Mouse (Mus musculus) embryonic facial prominence, embryonic 11.5 days (tissue): ENCODE measurements around the gene Prss21. TPM values are rescaled to one million over a fixed set of nuclear protein-coding genes. Genes with fewer than 3 reads are reported as not detected.

Experiments
- ATAC-seq: fragments of 200-750 bp; cut with Nextera tagmentation; replicated peaks from 2 replicates; pipeline ENCODE4 v1.8.0; 2017; ENCODE audit warnings: low read depth; ENCODE audit not compliant: insufficient number of reproducible peaks, low FRiP score, low TSS enrichment
- DNase-seq: peaks from one replicate; pipeline ENCODE4 v3.0.0-alpha.2; 2015; ENCODE audit warnings: low spot score
- H3K27ac ChIP-seq: fragments of 300-500 bp; sonication (generic); replicated peaks from 2 replicates; pipeline ENCODE4 v1.5.1; 2014; ENCODE audit warnings: mild to moderate bottlenecking, low read depth, low read length, control low read depth
- H3K27me3 ChIP-seq: fragments of 300-500 bp; sonication (generic); 2 replicates; pipeline ENCODE4 v1.6.1; 2014; ENCODE audit warnings: mild to moderate bottlenecking, low read length, moderate library complexity, mixed read lengths; ENCODE audit not compliant: control insufficient read depth, insufficient read depth
- H3K36me3 ChIP-seq: fragments of 300-500 bp; sonication (generic); replicated peaks from 2 replicates; pipeline ENCODE4 v1.6.1; 2014; ENCODE audit warnings: low read depth, mild to moderate bottlenecking, low read length, moderate library complexity, mixed read lengths; ENCODE audit not compliant: control insufficient read depth, insufficient read depth
- H3K4me1 ChIP-seq: fragments of 300-500 bp; sonication (generic); 2 replicates; pipeline ENCODE4 v1.6.1; 2014; ENCODE audit warnings: low read length, mixed read lengths; ENCODE audit not compliant: control insufficient read depth, insufficient read depth
- H3K4me2 ChIP-seq: fragments of 300-500 bp; sonication (generic); 2 replicates; pipeline ENCODE4 v1.6.1; 2014; ENCODE audit warnings: low read depth, mild to moderate bottlenecking, control low read depth, low read length, moderate library complexity
- H3K4me3 ChIP-seq: fragments of 300-500 bp; sonication (generic); 2 replicates; pipeline ENCODE4 v1.5.1; 2014; ENCODE audit warnings: low read depth, low read length, control low read depth
- H3K9ac ChIP-seq: fragments of 300-500 bp; sonication (generic); replicated peaks from 2 replicates; pipeline ENCODE4 v1.6.1; 2014; ENCODE audit warnings: mild to moderate bottlenecking, control low read depth, low read length
- H3K9me3 ChIP-seq: fragments of 300-500 bp; sonication (generic); replicated peaks from 2 replicates; pipeline ENCODE4 v1.6.1; 2016; ENCODE audit warnings: mild to moderate bottlenecking, low read length, inconsistent platforms, mixed read lengths; ENCODE audit not compliant: control insufficient read depth
- WGBS: fragments of 180-500 bp; shearing (Covaris S2); extraction: QIAGEN DNeasy Blood & Tissue Kit; methylation state at CpG from one replicate; pipeline ENCODE4 v1.1.7; 2014; 5-methylcytosine and 5-hydroxymethylcytosine counted together
- polyA plus RNA-seq: library from polyadenylated mRNA; unstranded; fragments of >200 nt; fragmentation: Nextera tagmentation; extraction: Ambion mirVana; gene quantifications from 2 replicates; pipeline ENCODE4 v1.2.1, GENCODE M21; 2014

The Prss21 gene
- polyA plus RNA-seq, 1 experiment from 2014 or later = not detected

GRCm38 (mm10) chr17:23850028-23850427 is 17.8 kb upstream of the Prss21 start:
- H3K9me3 ChIP-seq = no peaks in the 10 kb centered on the region
- whole genome bisulfite sequencing = 50% methylated on average over 2 of the region's 2 CpGs
- no peaks in the 10 kb centered on the region; the same call in 1 of the 2 replicates for H3K4me1 ChIP-seq
- H3K36me3 ChIP-seq = no peaks in the 10 kb centered on the region
- H3K27ac ChIP-seq = no peak overlapping the region
- ATAC-seq = no peak
- no peak for DNase-seq
- H3K4me2 ChIP-seq = no peak overlapping the region
- H3K27me3 ChIP-seq = no peaks in the 10 kb centered on the region
- no peak overlapping the region for H3K4me3 ChIP-seq
- no peak overlapping the region for H3K9ac ChIP-seq

- Histone ChIP-seq H3K4me2 (no peak overlapping the region), H3K36me3 (no peaks in the 10 kb centered on the region), H3K9ac (no peak overlapping the region), H3K4me3 (no peak overlapping the region), H3K4me1 (no peaks in the 10 kb centered on the region; the same call in 1 of the 2 replicates), H3K27me3 (no peaks in the 10 kb centered on the region), H3K27ac (no peak overlapping the region), H3K9me3 (no peaks in the 10 kb centered on the region)
- 59% methylated on average over 18 of the region's 19 CpGs for WGBS
- ATAC-seq = no peak
- peak; percentile 82 for DNase-seq
Observed at GRCm38 (mm10) chr17:23850853-23851749, 16.8 kb upstream of the Prss21 start.

GRCm38 (mm10) chr17:23853292-23853691 is 14.6 kb upstream of the Prss21 start:
- Histone ChIP-seq H3K36me3 (no peaks in the 10 kb centered on the region), H3K27me3 (no peaks in the 10 kb centered on the region), H3K4me3 (no peak overlapping the region), H3K27ac (no peak overlapping the region), H3K9ac (no peak overlapping the region), H3K4me1 (no peaks in the 10 kb centered on the region; the same call in 1 of the 2 replicates), H3K9me3 (no peaks in the 10 kb centered on the region), H3K4me2 (no peak overlapping the region)
- DNase-seq = peak; percentile 60
- no peak for ATAC-seq
- 30% methylated on average over 5 of the region's 5 CpGs for WGBS

- no peaks in the 10 kb centered on the region for H3K27me3 ChIP-seq
- H3K9me3 ChIP-seq = no peaks in the 10 kb centered on the region
- 85% methylated on average over 10 of the region's 10 CpGs for WGBS
- no peaks in the 10 kb centered on the region for H3K36me3 ChIP-seq
- H3K4me2 ChIP-seq = no peak overlapping the region
- DNase-seq (no peak), ATAC-seq (no peak)
- no peaks in the 10 kb centered on the region; the same call in 1 of the 2 replicates for H3K4me1 ChIP-seq
- no peak overlapping the region for H3K9ac ChIP-seq
- H3K27ac ChIP-seq = no peak overlapping the region
- no peak overlapping the region for H3K4me3 ChIP-seq
Observed at GRCm38 (mm10) chr17:23854229-23854765, 13.6 kb upstream of the Prss21 start.

- Histone ChIP-seq H3K27ac (no peak overlapping the region), H3K4me1 (no peaks in the 10 kb centered on the region; the same call in 1 of the 2 replicates), H3K9me3 (no peaks in the 10 kb centered on the region), H3K4me2 (no peak overlapping the region), H3K27me3 (no peaks in the 10 kb centered on the region), H3K4me3 (no peak overlapping the region), H3K36me3 (no peaks in the 10 kb centered on the region), H3K9ac (no peak overlapping the region)
- ATAC-seq = no peak
- WGBS = 80% methylated on average over 6 of the region's 6 CpGs
- DNase-seq = no peak
Observed at GRCm38 (mm10) chr17:23857193-23857592, 10.7 kb upstream of the Prss21 start.

GRCm38 (mm10) chr17:23857913-23858312 is 9.9 kb upstream of the Prss21 start:
- Histone ChIP-seq H3K9me3 (no peaks in the 10 kb centered on the region), H3K4me3 (no peak overlapping the region), H3K4me2 (no peak overlapping the region), H3K36me3 (no peaks in the 10 kb centered on the region), H3K27me3 (no peaks in the 10 kb centered on the region), H3K4me1 (no peaks in the 10 kb centered on the region; the same call in 1 of the 2 replicates), H3K9ac (no peak overlapping the region), H3K27ac (no peak overlapping the region)
- 67% methylated on average over 2 of the region's 2 CpGs for WGBS
- DNase-seq (no peak), ATAC-seq (no peak)

GRCm38 (mm10) chr17:23862926-23863325 is 4.9 kb upstream of the Prss21 start:
- H3K4me2 ChIP-seq = no peak overlapping the region
- no peaks in the 10 kb centered on the region for H3K27me3 ChIP-seq
- ATAC-seq (no peak), DNase-seq (no peak)
- H3K9me3 ChIP-seq = no peaks in the 10 kb centered on the region
- no peaks in the 10 kb centered on the region for H3K4me1 ChIP-seq
- H3K27ac ChIP-seq = no peak overlapping the region
- no peak overlapping the region for H3K4me3 ChIP-seq
- no peak overlapping the region for H3K9ac ChIP-seq
- H3K36me3 ChIP-seq = no peaks in the 10 kb centered on the region
- WGBS = 92% methylated on average over 4 of the region's 4 CpGs

- ATAC-seq = no peak
- H3K27me3 ChIP-seq = no peaks in the 10 kb centered on the region
- WGBS = 90% methylated on average over 11 of the region's 11 CpGs
- H3K9ac ChIP-seq = no peak overlapping the region
- no peak overlapping the region for H3K4me2 ChIP-seq
- H3K4me3 ChIP-seq = no peak overlapping the region
- no peak overlapping the region for H3K27ac ChIP-seq
- H3K4me1 ChIP-seq = no peaks in the 10 kb centered on the region
- no peaks in the 10 kb centered on the region for H3K36me3 ChIP-seq
- H3K9me3 ChIP-seq = no peaks in the 10 kb centered on the region
- DNase-seq = no peak
Observed at GRCm38 (mm10) chr17:23868513-23868912, 657 bp downstream of the Prss21 start.
